Mouse (Mus musculus): Measurements from ENCODE around the gene Olfr524.

- TF ChIP-seq MAX (IDR thresholded peaks at IDR 0.05; ENCODE audit: low read depth) (no peak), E2F4 (IDR thresholded peaks at IDR 0.05; ENCODE audit: insufficient read depth) (no peak), POLR2A (IDR thresholded peaks at IDR 0.05; ENCODE audit: insufficient read length, low read depth) (no peak), CEBPB (IDR thresholded peaks at IDR 0.05; ENCODE audit: insufficient read depth, poor library complexity, severe bottlenecking) (no peak), USF1 (IDR thresholded peaks at IDR 0.05; ENCODE audit: low read depth) (no peak)
Observed at GRCm38 (mm10) chr7:140220375-140220774, 14.6 kb upstream of the Olfr524 start.
